In the genomic region with DNA sequence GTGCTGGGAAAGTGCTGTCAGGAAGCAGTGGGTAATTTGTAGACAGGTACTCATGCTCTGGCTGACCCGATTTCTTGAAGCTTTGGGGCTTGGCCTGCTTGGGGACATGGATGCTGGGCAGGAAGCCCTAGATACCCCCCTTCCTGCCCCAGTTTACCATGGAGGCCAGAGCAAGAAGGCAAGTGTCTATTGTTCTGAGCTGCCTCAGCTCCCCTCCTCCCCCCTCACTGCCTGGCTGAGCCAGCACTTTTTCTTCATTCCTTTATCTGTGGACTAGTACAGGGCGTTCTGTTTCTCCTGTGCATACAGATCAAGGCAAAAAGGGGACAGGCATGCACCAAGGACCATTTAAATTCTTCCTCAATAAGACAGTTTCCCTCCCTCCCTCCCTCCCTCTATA, we compare ENCODE assay signal across 10 mouse cellular contexts. TPM values are rescaled to one million over a fixed set of nuclear protein-coding genes. Genes with fewer than 3 reads are reported as not detected.
DNase-seq lines count a peak whose midpoint lies in the region; ATAC-seq lines count a peak whose summit lies in the region.
"Had no signal": no experiment of that assay in that cellular context is flagged by ENCODE, and none has a peak within 500 bp of the region (broad histone marks: within the 10 kb centered on the region; RNA-seq: fewer than 3 reads in every experiment).

No protein-coding gene starts in this region.

- H3K27ac ChIP-seq in neural tube, embryonic 14.5 days (ENCODE audit: low read depth, low read length) = no peak overlapping the region
- H3K27ac ChIP-seq in midbrain, embryonic 14.5 days (replicated peaks; ENCODE audit: low read depth, low read length) = no peak overlapping the region

- WGBS in neural tube, embryonic 14.5 days = 55% methylated on average over 2 of the region's 2 CpGs
- WGBS in midbrain, embryonic 14.5 days = 42% methylated on average over 2 of the region's 2 CpGs

- no peak overlapping the region for H3K9ac ChIP-seq in neural tube, embryonic 14.5 days (replicated peaks; ENCODE audit: low read depth, low read length)
- no peak overlapping the region for H3K9ac ChIP-seq in midbrain, embryonic 14.5 days (replicated peaks; ENCODE audit: low read length)

- DNase-seq in frontal cortex, postnatal 25 days (ENCODE audit: low spot score in 2 of 2) = no peak
- no peak for DNase-seq in neural tube, embryonic 10.5 days (ENCODE audit: extremely low spot score, low spot score)
- peak; percentile 29 for DNase-seq in induced T-regulatory cell, adult 2 months (ENCODE audit: low read depth)
- DNase-seq in midbrain, embryonic 14.5 days = peak; percentile 18
- no peak for DNase-seq in adrenal gland, postnatal 4 days (ENCODE audit: low spot score in 2 of 2)
- DNase-seq: heart, postnatal 36 days; thymus, postnatal 36 days had no signal

- H3K27me3 ChIP-seq in neural tube, embryonic 14.5 days (ENCODE audit: control insufficient read depth, insufficient read depth, low read length) = no peaks in the 10 kb centered on the region
- H3K27me3 ChIP-seq in midbrain, embryonic 14.5 days (ENCODE audit: control insufficient read depth, insufficient read depth, low read length) = no peaks in the 10 kb centered on the region

- H3K4me2 ChIP-seq in neural tube, embryonic 14.5 days (ENCODE audit: low read depth, low read length) = no peak overlapping the region
- no peak overlapping the region for H3K4me2 ChIP-seq in midbrain, embryonic 14.5 days (ENCODE audit: low read length)

- H3K4me1 ChIP-seq in neural tube, embryonic 14.5 days (ENCODE audit: control insufficient read depth, insufficient read depth, low read length) = peaks cover 17% of the 10 kb centered on the region; the same call in 1 of the 2 replicates
- peaks cover 20% of the 10 kb centered on the region for H3K4me1 ChIP-seq in midbrain, embryonic 14.5 days (ENCODE audit: control insufficient read depth, insufficient read depth, low read length)

- no peak overlapping the region for H3K4me3 ChIP-seq in neural tube, embryonic 14.5 days (ENCODE audit: low read depth, low read length)
- H3K4me3 ChIP-seq in midbrain, embryonic 14.5 days (replicated peaks; ENCODE audit: low read depth, low read length) = no peak overlapping the region

- peak; percentile 13; the same call in 1 of the 2 replicates for ATAC-seq in frontal cortex, adult (ENCODE audit: low TSS enrichment)
- ATAC-seq in neural tube, embryonic 14.5 days (ENCODE audit: low read depth) = 0 out of 2 replicates have a peak, but pooled peaks have one; percentile 2
- ATAC-seq in midbrain, embryonic 14.5 days (ENCODE audit: low FRiP score, low TSS enrichment) = no peak
- ATAC-seq in cerebellum, adult (ENCODE audit: insufficient number of reproducible peaks, low FRiP score, low TSS enrichment) = no peak

- H3K36me3 ChIP-seq in neural tube, embryonic 14.5 days (ENCODE audit: control insufficient read depth, insufficient read depth, low read length) = no peaks in the 10 kb centered on the region
- H3K36me3 ChIP-seq in midbrain, embryonic 14.5 days (ENCODE audit: control insufficient read depth, insufficient read depth, low read length) = no peaks in the 10 kb centered on the region

- H3K9me3 ChIP-seq in neural tube, embryonic 14.5 days (ENCODE audit: control insufficient read depth, low read length) = no peaks in the 10 kb centered on the region
- H3K9me3 ChIP-seq in midbrain, embryonic 14.5 days (ENCODE audit: control insufficient read depth, low read length) = no peaks in the 10 kb centered on the region

RNA-seq across cellular contexts. Expression of a gene that starts 17.2 kb away (rescaled TPM):
- 28.9 and 31.9 TPM in 2 replicates for polyA plus RNA-seq in neural tube, embryonic 14.5 days (2014; fragmentation: Nextera tagmentation; extraction: Ambion mirVana)
- 31.4 and 37.7 TPM in 2 replicates for polyA plus RNA-seq in midbrain, embryonic 14.5 days (2014; fragmentation: Nextera tagmentation; extraction: Ambion mirVana)
- total RNA-seq in adrenal gland, postnatal 4 days (2021) = 10 to 100 TPM; 27.8 to 29.9 TPM

RNA-seq across cellular contexts. Expression of a gene that starts 53.6 kb away (rescaled TPM):
- polyA plus RNA-seq in neural tube, embryonic 14.5 days (2014; fragmentation: Nextera tagmentation; extraction: Ambion mirVana) = 0.17 and 0.18 TPM in 2 replicates
- polyA plus RNA-seq in midbrain, embryonic 14.5 days (2014; fragmentation: Nextera tagmentation; extraction: Ambion mirVana) = not detected in 2 replicates
- 10 to 100 TPM; 14.3 to 17.1 TPM for total RNA-seq in adrenal gland, postnatal 4 days (2021)

Comparison
In these comparisons a context has a peak if more than half of its experiments do, and no peak if none do; other contexts are left out.
1. ATAC-seq: peak in frontal cortex, adult (single experiment) and neural tube, embryonic 14.5 days (single experiment); none in midbrain, embryonic 14.5 days (single experiment) and cerebellum, adult (single experiment).
2. DNase-seq: peak in induced T-regulatory cell, adult 2 months (single experiment) and midbrain, embryonic 14.5 days (single experiment); none in frontal cortex, postnatal 25 days (0 of 2), neural tube, embryonic 10.5 days (single experiment) and adrenal gland, postnatal 4 days (0 of 2).